Mouse (Mus musculus): Measurements from ENCODE around the gene Tmed2. TPM values are rescaled to one million over a fixed set of nuclear protein-coding genes. Genes with fewer than 3 reads are reported as not detected.

The Tmed2 gene
- polyA plus RNA-seq (2014; fragmentation: Illumina TruSeq; extraction: RNeasy Lipid Tissue Mini Kit (QIAGEN cat#74804); ENCODE audit: low read depth, low replicate concordance), result 245 TPM

GRCm38 (mm10) chr5:124540383-124540786 is at the start of gene Tmed2:
Gene Tmed2 (plus strand): TSS chr5:124540695.

GRCm38 (mm10) chr5:124530655-124531582 is 9.6 kb upstream of the Tmed2 start, which contains the start of gene Rilpl1:
Gene Rilpl1 (minus strand): TSS chr5:124531391.

GRCm38 (mm10) chr5:124552558-124553307 is 12.2 kb downstream of the Tmed2 start, which contains the start of gene Ddx55:
Gene Ddx55 (plus strand): TSS chr5:124552864.

GRCm38 (mm10) chr5:124578633-124579317 is 38.3 kb downstream of the Tmed2 start, which contains the start of the genes Eif2b1 and Gtf2h3:
Gene Eif2b1 (minus strand): TSS chr5:124579131.
Gene Gtf2h3 (plus strand): TSS chr5:124579140.

Other genes starting within 250 kb of the Tmed2 start
- 4.4 TPM for gene Mphosph9, start 212.7 kb upstream of the Tmed2 start, polyA plus RNA-seq (2014; fragmentation: Illumina TruSeq; extraction: RNeasy Lipid Tissue Mini Kit (QIAGEN cat#74804); ENCODE audit: low read depth, low replicate concordance)
- gene 2810006K23Rik, start 212.6 kb upstream of the Tmed2 start, polyA plus RNA-seq (2014; fragmentation: Illumina TruSeq; extraction: RNeasy Lipid Tissue Mini Kit (QIAGEN cat#74804); ENCODE audit: low read depth, low replicate concordance), result 19.7 TPM
- gene Cdk2ap1, start 177.6 kb upstream of the Tmed2 start, polyA plus RNA-seq (2014; fragmentation: Illumina TruSeq; extraction: RNeasy Lipid Tissue Mini Kit (QIAGEN cat#74804); ENCODE audit: low read depth, low replicate concordance), result 160 TPM
- 22.7 TPM for gene Sbno1, start 114.7 kb upstream of the Tmed2 start, polyA plus RNA-seq (2014; fragmentation: Illumina TruSeq; extraction: RNeasy Lipid Tissue Mini Kit (QIAGEN cat#74804); ENCODE audit: low read depth, low replicate concordance)
- 165 TPM for gene Kmt5a, start 100.8 kb upstream of the Tmed2 start, polyA plus RNA-seq (2014; fragmentation: Illumina TruSeq; extraction: RNeasy Lipid Tissue Mini Kit (QIAGEN cat#74804); ENCODE audit: low read depth, low replicate concordance)
- 8.1 TPM for gene Rilpl2, start 62.3 kb upstream of the Tmed2 start, polyA plus RNA-seq (2014; fragmentation: Illumina TruSeq; extraction: RNeasy Lipid Tissue Mini Kit (QIAGEN cat#74804); ENCODE audit: low read depth, low replicate concordance)
- gene Snrnp35, start 57.6 kb upstream of the Tmed2 start, polyA plus RNA-seq (2014; fragmentation: Illumina TruSeq; extraction: RNeasy Lipid Tissue Mini Kit (QIAGEN cat#74804); ENCODE audit: low read depth, low replicate concordance), result 14.0 TPM
- 280 TPM for gene Rilpl1, start 9.3 kb upstream of the Tmed2 start, polyA plus RNA-seq (2014; fragmentation: Illumina TruSeq; extraction: RNeasy Lipid Tissue Mini Kit (QIAGEN cat#74804); ENCODE audit: low read depth, low replicate concordance)
- gene Ddx55, start 12.2 kb downstream of the Tmed2 start, polyA plus RNA-seq (2014; fragmentation: Illumina TruSeq; extraction: RNeasy Lipid Tissue Mini Kit (QIAGEN cat#74804); ENCODE audit: low read depth, low replicate concordance), result 9.0 TPM
- gene Eif2b1, start 38.4 kb downstream of the Tmed2 start, polyA plus RNA-seq (2014; fragmentation: Illumina TruSeq; extraction: RNeasy Lipid Tissue Mini Kit (QIAGEN cat#74804); ENCODE audit: low read depth, low replicate concordance), result 30.1 TPM
- gene Gtf2h3, start 38.4 kb downstream of the Tmed2 start, polyA plus RNA-seq (2014; fragmentation: Illumina TruSeq; extraction: RNeasy Lipid Tissue Mini Kit (QIAGEN cat#74804); ENCODE audit: low read depth, low replicate concordance), result 19.7 TPM
- gene Atp6v0a2, start 87.9 kb downstream of the Tmed2 start, polyA plus RNA-seq (2014; fragmentation: Illumina TruSeq; extraction: RNeasy Lipid Tissue Mini Kit (QIAGEN cat#74804); ENCODE audit: low read depth, low replicate concordance), result 29.1 TPM
- gene Dnah10, start 184.4 kb downstream of the Tmed2 start, polyA plus RNA-seq (2014; fragmentation: Illumina TruSeq; extraction: RNeasy Lipid Tissue Mini Kit (QIAGEN cat#74804); ENCODE audit: low read depth, low replicate concordance), result not detected

Data from heart, adult 10 weeks (tissue).